Mouse (Mus musculus): ENCODE results near the gene Gipr.

The Gipr gene

GRCm38 (mm10) chr7:19178443-19179092, 12.6 kb upstream of the Gipr start:
- 4% methylated on average over 27 of the region's 27 CpGs for WGBS

- WGBS: 6% methylated on average over 18 of the region's 18 CpGs
Observed at GRCm38 (mm10) chr7:19178035-19178434, 12.1 kb upstream of the Gipr start.

GRCm38 (mm10) chr7:19177216-19177615, 11.3 kb upstream of the Gipr start:
- 32% methylated on average over 7 of the region's 7 CpGs for WGBS

DNA sequence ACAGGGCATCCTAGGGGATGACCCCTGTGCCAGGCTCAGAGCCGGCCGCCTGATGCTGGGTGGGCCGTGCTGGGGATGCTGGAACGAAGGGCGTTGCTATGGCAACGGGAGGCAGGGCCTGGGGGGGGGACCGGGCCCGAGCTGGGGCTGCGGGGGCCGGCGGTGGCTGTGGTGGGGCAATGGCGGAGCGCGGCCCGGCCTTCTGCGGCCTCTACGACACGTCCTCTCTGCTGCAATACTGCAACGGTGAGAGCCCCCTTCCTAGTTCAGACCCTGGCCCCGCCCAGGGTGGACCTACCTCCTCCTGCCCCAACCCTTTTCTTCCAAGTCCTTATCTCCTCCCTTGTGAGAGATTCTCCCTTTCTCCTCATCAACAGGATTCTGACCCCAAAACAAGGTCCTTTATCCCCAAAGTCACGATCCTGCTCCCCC, 10.6 kb upstream of the Gipr start:
- WGBS: 2% methylated on average over 21 of the region's 21 CpGs

DNA sequence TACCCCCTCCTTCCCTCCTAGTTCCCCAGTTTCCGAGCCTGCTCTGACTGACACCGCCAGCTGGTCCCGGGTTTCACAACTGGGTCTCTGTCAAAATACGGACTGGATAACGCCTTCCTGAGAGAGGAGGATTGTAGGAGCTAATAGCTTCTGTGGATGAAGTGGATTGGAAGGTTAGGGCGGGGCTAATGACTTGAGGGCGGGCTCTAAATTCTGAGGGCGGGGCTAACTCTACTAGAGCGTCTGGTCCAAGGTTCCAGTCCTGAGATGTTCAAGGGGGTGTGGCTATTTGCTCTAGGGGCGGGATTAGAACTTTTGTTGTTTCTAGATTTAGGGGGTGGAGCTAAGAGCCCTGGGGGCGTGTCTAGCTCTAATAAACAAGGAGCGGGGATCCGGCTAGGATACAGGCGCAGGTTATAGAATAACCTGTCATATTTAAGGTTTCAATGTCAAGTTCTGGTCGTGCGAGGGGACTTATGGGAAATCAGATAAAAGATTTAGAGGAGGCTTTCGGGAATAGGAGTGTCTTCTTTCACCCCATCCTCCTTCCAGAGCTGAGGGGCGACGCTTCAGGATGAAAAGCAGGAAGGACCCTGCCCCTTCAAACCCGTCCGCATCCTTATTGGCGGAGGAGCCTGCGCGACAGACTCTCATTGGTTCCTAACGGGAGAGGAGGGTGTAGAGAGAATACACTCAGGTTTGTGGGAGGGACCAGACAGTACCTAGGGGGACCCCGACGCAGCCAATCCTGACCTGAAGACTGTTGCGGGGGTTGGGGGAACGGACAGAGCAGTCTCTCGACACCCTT, 10.0 kb upstream of the Gipr start, which contains the start of gene Eml2:
TSS of gene Eml2 (plus strand) at position 714 of the 808 bp plus-strand sequence.
- 3% methylated on average over 30 of the region's 30 CpGs for WGBS

GRCm38 (mm10) chr7:19172874-19173273, 6.9 kb upstream of the Gipr start:
- under 1% methylated on average over 17 of the region's 17 CpGs for WGBS

GRCm38 (mm10) chr7:19171831-19172230, 5.9 kb upstream of the Gipr start:
- WGBS: 33% methylated on average over 8 of the region's 8 CpGs

DNA sequence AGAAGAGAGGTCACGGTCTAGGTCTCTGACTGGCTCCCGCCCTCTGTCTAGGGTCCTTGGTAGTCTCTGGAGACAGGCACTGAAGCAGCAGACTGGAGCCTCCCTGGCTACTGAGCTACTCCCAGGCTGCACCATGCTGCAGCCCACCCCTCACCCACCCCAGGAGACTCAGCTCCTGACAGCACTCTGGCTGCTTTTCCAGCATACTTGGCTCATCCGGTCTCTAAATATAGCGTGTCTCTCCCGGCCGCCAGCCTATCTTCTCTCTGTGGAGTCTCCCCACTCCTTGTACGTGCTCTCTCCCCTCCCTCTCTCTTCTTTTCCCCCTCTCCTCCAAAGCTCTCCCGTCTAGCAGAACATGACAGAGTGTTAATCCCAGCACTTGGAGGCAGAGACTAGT, 4.2 kb upstream of the Gipr start:
- 17% methylated on average over 8 of the region's 8 CpGs for WGBS

DNA sequence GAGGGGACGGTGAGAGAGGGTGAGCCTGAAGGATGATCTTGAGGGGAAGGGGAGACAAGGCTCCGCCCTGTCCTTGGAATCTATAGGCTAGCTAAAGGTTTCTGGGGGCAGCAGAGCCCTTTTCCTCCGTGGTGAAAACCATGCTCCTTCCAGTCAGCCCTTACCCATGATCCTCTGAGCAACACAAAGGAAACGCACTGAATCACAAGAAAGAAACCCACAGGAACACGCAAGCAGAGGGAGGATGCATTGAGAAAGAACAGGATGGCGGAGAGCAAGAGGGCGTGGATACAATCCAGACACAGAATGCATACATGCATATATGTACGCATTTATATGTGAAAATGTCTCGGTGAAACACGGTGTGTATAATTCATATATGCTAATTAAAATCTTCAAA, 3.6 kb upstream of the Gipr start:
- WGBS: 41% methylated on average over 10 of the region's 10 CpGs

- WGBS: 86% methylated on average over 3 of the region's 3 CpGs
Observed at GRCm38 (mm10) chr7:19166990-19167389, 1.1 kb upstream of the Gipr start.

GRCm38 (mm10) chr7:19164978-19165377, 949 bp downstream of the Gipr start:
- 37% methylated on average over 13 of the region's 13 CpGs for WGBS

DNA sequence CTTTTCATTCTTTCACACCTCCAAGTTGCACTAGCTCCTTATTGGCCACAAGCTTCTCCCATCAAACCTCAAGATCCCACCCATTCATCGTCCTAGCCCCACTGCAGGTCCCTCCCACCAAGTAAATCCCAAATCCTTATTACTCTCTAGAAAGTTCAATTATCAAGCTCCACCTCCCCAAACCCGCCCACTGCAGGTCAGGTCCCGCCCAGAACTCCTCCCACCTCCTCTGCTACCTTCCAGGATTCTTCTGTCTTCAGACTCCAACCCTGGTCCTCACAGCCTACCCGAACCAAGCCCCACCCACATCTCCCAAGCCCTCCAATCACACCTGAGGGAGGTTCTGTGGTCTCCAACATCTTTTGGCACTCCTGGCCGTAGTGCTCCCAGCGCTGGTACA, 1.7 kb downstream of the Gipr start:
- WGBS: 15% methylated on average over 6 of the region's 6 CpGs

DNA sequence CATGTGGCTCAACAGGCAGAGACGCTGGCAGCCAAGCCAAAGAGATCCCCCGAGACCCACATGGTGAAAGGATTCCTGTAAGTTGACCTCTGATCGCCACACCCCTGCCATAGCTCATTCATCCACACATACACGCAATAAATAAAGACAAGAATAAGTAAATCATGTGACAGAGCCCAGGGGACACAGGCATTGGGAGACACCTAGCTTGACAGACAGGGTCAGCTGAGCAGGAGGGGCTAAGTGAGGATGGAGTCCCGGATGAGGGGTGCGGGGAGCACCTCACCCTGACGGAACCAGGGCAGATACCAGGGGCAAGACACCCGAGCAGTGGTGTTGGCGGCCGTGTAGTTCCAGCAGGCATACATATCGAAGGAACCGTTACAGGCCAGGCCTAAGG, 2.2 kb downstream of the Gipr start:
- 66% methylated on average over 12 of the region's 12 CpGs for WGBS

- WGBS: 84% methylated on average over 7 of the region's 7 CpGs
Observed at GRCm38 (mm10) chr7:19162928-19163327, 3.0 kb downstream of the Gipr start.

GRCm38 (mm10) chr7:19160115-19160514, 5.8 kb downstream of the Gipr start:
- 3% methylated on average over 19 of the region's 20 CpGs for WGBS

GRCm38 (mm10) chr7:19159411-19159810, 6.5 kb downstream of the Gipr start:
- WGBS: 26% methylated on average over 18 of the region's 18 CpGs

- WGBS: 57% methylated on average over 11 of the region's 11 CpGs
Observed at GRCm38 (mm10) chr7:19158601-19159000, 7.3 kb downstream of the Gipr start.

DNA sequence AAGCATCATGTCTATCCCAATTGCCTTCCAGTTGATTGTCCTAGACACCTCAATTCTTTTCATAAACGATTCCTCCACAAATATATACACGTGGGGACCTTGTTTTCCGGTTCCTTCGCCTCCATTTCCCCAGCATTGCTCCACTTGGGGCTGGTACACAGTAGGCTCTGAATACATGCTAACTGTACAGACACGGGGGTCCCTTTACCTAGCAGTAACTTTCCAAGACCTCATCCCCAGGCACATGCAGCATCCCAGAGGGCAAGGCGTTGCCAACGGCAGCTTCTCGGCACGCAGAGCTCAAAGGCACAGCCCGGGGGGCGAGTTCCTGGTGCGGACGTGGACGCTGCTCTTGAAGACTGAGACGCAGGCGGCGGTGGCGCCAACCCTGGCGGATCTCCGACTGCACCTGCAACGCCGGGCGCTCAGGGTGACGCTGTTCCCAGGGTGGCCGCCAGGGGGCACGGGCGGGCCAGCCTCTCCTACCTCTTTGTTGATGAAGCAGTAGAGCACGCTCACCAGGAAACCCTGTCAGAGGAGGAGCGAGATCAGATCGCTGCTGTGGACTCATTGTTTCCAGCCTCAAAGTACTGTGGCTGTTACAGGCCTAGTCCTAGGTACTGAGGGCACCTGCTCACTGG, 8.6 kb downstream of the Gipr start:
- 5% methylated on average over 30 of the region's 30 CpGs for WGBS

DNA sequence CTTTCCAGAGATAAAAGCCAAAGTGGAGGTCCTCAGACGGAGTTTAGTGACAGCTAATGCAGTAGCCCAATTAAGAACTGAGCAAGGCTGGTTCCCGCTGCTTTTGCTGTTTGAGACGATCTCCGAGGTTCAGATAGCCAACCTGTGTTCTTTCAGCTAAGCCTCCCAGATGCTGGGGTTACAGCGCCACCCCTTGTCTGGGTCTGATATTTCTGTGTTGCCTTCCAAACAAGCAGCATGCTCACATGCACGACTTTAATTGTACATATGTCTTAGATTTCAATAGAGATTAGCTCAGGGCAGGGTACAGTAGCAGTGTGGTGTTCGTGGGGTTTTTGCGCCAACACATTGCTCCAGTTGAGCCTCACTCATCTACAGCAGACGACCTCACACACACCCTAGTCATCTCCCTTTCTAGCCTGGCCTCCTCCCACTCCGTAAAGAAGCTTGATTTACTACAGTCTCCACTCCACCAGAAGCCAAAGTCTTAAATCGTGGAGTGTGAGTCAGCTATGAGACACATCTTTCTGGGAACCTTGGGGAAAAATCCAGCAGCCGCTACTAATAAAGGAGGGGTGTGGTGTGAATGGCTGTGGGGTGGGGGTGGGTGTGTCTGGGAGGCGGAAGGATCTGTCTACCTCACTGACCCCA, 10.0 kb downstream of the Gipr start:
- WGBS: 39% methylated on average over 13 of the region's 13 CpGs

- WGBS: 58% methylated on average over 8 of the region's 8 CpGs
Observed at GRCm38 (mm10) chr7:19154796-19155195, 11.1 kb downstream of the Gipr start.

- 83% methylated on average over 10 of the region's 10 CpGs for WGBS
Observed at GRCm38 (mm10) chr7:19151121-19151520, 14.8 kb downstream of the Gipr start.

- 0% methylated on average over 24 of the region's 24 CpGs for WGBS
Observed at GRCm38 (mm10) chr7:19149626-19150025, 16.3 kb downstream of the Gipr start, which contains the start of gene Snrpd2. Gene Snrpd2 (plus strand): TSS chr7:19149722.

Measured in cerebral cortex, adult 2 months (tissue).